Mouse (Mus musculus) embryonic facial prominence, embryonic 14.5 days (tissue): Measurements from ENCODE around the gene Clnk. TPM values are rescaled to one million over a fixed set of nuclear protein-coding genes. Genes with fewer than 3 reads are reported as not detected.
A peak's percentile ranks its signal among the peaks of the same experiment; 100 is the strongest.

Source experiments
- ATAC-seq: fragments of 200-750 bp; cut with Nextera tagmentation; 2 replicates; pipeline ENCODE4 v1.8.0; 2017; ENCODE audit warnings: low read depth, moderate number of reproducible peaks, moderate TSS enrichment
- DNase-seq: peaks from one replicate; pipeline ENCODE4 v3.0.0-alpha.2; 2015; ENCODE audit warnings: low spot score
- H3K27ac ChIP-seq: fragments of 300-500 bp; sonication (generic); replicated peaks from 2 replicates; pipeline ENCODE4 v1.5.1; 2014; ENCODE audit warnings: low read depth, mild to moderate bottlenecking, low read length, moderate library complexity
- H3K27me3 ChIP-seq: fragments of 300-500 bp; sonication (generic); replicated peaks from 2 replicates; pipeline ENCODE4 v1.6.1; 2014; ENCODE audit warnings: low read length; ENCODE audit not compliant: control insufficient read depth, insufficient read depth
- H3K36me3 ChIP-seq: fragments of 300-500 bp; sonication (generic); 2 replicates; pipeline ENCODE4 v1.6.1; 2014; ENCODE audit warnings: low read length, mixed read lengths; ENCODE audit not compliant: control insufficient read depth, insufficient read depth
- H3K4me1 ChIP-seq: fragments of 300-500 bp; sonication (generic); 2 replicates; pipeline ENCODE4 v1.6.1; 2014; ENCODE audit warnings: antibody characterized with exemption, low read length; ENCODE audit not compliant: control insufficient read depth, insufficient read depth
- H3K4me2 ChIP-seq: fragments of 300-500 bp; sonication (generic); 2 replicates; pipeline ENCODE4 v1.6.1; 2014; ENCODE audit warnings: low read depth, mild to moderate bottlenecking, low read length, moderate library complexity, mixed read lengths
- H3K4me3 ChIP-seq: fragments of 300-500 bp; sonication (generic); 2 replicates; pipeline ENCODE4 v1.5.1; 2014; ENCODE audit warnings: low read depth, mild to moderate bottlenecking, low read length
- H3K9ac ChIP-seq: fragments of 300-500 bp; sonication (generic); 2 replicates; pipeline ENCODE4 v1.6.1; 2014; ENCODE audit warnings: low read depth, mild to moderate bottlenecking, low read length, moderate library complexity, mixed read lengths
- H3K9me3 ChIP-seq: fragments of 300-500 bp; sonication (generic); 2 replicates; pipeline ENCODE4 v1.6.1; 2016; ENCODE audit warnings: low read length; ENCODE audit not compliant: control insufficient read depth
- WGBS: fragments of 180-500 bp; shearing (Covaris S2); extraction: QIAGEN DNeasy Blood & Tissue Kit; methylation state at CpG from one replicate; pipeline ENCODE4 v1.1.7; 2014; 5-methylcytosine and 5-hydroxymethylcytosine counted together
- polyA plus RNA-seq: library from polyadenylated mRNA; unstranded; fragments of >200 nt; fragmentation: Nextera tagmentation; extraction: Ambion mirVana; gene quantifications from 2 replicates; pipeline ENCODE4 v1.2.1, GENCODE M21; 2014

The Clnk gene
- polyA plus RNA-seq, 1 experiment from 2014 or later, result 0.17 TPM

DNA sequence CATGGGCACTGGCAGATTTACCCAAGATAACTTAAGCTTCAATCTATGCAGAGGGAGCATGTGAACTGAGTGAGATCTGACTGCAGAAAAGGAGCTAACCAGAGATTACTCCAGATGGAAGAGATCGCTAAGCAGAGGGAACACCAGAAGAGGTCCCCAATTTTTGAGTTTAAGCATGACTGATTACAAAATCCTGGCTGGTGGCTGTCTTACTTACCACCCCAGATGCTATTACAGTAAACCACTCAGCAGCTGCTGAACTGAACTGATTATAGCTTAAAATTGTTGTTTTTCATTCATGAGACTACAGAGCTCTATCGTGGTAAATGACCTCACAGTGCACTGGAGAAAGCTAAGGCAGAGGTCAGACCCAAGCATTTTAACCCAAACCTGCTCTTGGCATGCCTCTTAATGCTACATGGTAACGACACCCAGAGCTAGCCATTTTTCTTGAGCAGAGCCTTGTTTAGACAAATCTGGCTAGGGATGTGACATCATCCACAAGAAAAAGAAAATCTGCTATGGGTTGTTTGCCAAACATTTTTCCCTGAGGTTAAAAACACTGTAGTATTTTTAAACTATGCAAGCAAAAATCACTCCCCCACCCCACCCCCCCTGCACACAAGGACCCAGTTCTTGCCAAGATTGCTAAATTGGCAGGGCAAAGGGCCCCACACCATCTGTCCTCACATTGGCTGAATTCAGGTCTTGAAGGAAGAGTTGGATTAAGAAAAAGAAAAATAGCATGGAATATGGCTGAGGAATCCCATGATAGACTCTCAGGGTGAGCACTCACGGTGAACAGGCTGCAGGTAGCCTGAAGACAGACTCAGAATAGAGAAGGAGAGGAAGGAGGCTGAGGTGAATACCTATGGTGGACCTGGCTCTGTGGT is 5.4 kb upstream of the Clnk start:
- Histone ChIP-seq H3K4me1 (peaks cover 10% of the 10 kb centered on the region), H3K36me3 (no peaks in the 10 kb centered on the region), H3K27me3 (no peaks in the 10 kb centered on the region), H3K9ac (no peak overlapping the region), H3K27ac (peak overlapping the region; percentile 46), H3K9me3 (no peaks in the 10 kb centered on the region), H3K4me3 (no peak overlapping the region), H3K4me2 (no peak overlapping the region)
- peak; percentile 83 for DNase-seq
- ATAC-seq, result peak; percentile 73
- WGBS, result 24% methylated on average over 4 of the region's 4 CpGs

DNA sequence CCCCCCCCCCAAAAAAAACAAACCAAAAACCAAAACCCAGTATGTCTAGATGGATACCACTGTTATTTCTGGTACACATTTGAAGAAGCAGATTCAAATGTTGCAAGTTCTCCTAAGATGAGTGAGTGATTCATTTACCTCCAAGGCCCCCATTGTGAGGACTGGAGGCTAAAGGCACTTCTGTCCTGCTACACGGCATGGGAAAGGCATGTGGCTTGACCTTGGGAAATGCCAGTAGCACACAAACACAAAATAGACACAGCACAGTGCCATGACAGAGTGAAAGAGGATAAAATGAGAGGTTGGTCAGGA is 4.8 kb upstream of the Clnk start:
- peaks cover 10% of the 10 kb centered on the region for H3K4me1 ChIP-seq
- no peak overlapping the region for H3K9ac ChIP-seq
- 56% methylated on average over 1 of the region's 1 CpGs for WGBS
- no peak for ATAC-seq
- H3K4me3 ChIP-seq, result no peak overlapping the region
- 0 out of 2 replicates have a peak overlapping the region, but pooled peaks have one; percentile 44 for H3K27ac ChIP-seq
- no peak for DNase-seq
- H3K36me3 ChIP-seq, result no peaks in the 10 kb centered on the region
- no peak overlapping the region for H3K4me2 ChIP-seq
- no peaks in the 10 kb centered on the region for H3K9me3 ChIP-seq
- H3K27me3 ChIP-seq, result no peaks in the 10 kb centered on the region

DNA sequence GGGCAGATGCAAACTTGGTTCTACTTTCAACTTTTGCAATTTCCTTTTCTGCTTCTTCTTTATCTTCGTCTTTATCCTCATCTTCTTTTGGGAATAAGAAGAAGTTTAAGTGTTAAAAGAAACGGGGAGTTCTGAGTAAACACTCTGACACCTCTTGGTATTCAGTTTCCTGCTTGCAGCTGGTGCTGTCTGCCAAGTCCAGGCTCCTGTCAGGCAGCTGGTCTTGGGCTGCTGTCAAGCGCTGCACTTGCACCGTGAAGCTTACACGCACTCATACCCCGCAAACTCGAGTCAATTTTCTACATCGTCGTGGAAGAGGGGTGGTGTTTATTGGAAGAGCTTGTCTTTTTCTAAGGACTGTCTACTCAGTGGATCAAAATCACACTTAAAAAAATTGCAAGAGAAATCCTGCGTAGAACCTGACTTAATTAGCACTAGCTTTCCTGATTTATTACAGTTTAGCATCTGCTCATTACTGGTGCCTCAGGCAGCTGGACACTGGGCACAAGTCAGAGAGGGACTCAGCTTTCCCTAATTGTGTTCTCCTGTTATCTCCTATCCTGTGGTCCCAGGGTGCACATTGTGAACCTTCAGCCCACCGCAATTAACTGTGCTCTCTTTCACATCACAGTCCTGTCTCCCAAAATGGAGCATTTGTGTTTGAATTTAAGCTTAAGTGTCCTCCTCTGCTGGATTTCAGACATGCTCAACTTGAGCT is 3.5 kb upstream of the Clnk start:
- Histone ChIP-seq H3K27ac (no peak overlapping the region), H3K4me1 (peaks cover 10% of the 10 kb centered on the region), H3K4me2 (no peak overlapping the region; the same call in 1 of the 2 replicates), H3K4me3 (no peak overlapping the region), H3K9me3 (no peaks in the 10 kb centered on the region), H3K36me3 (no peaks in the 10 kb centered on the region), H3K27me3 (no peaks in the 10 kb centered on the region), H3K9ac (no peak overlapping the region)
- ATAC-seq (peak; percentile 59; the same call in 1 of the 2 replicates), DNase-seq (peak; percentile 75)
- WGBS, result 44% methylated on average over 11 of the region's 11 CpGs

DNA sequence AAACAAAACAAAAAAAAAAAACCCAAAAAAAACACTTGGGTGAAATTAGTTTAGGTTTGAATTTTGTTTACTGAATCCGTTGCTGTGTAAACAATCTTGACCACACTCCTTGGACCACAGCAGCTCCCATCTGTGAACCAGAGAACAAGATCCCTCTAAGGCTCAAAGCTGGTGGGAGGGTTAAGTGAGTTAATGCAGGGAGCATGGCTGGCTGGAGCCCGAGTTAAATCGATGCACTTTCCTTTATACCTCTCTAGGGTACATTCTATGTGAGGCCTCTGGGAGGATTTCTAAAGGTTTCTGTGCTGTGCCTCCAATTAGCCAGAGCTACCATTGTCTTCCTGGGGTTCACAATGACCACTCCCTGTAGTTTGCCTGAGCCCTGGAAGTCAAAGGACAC is 1.2 kb downstream of the Clnk start:
- ATAC-seq (no peak), DNase-seq (no peak)
- Histone ChIP-seq H3K27me3 (no peaks in the 10 kb centered on the region), H3K9ac (no peak overlapping the region), H3K36me3 (no peaks in the 10 kb centered on the region), H3K4me2 (no peak overlapping the region), H3K27ac (no peak overlapping the region), H3K9me3 (no peaks in the 10 kb centered on the region), H3K4me1 (no peaks in the 10 kb centered on the region), H3K4me3 (no peak overlapping the region)
- WGBS, result 32% methylated on average over 3 of the region's 3 CpGs

DNA sequence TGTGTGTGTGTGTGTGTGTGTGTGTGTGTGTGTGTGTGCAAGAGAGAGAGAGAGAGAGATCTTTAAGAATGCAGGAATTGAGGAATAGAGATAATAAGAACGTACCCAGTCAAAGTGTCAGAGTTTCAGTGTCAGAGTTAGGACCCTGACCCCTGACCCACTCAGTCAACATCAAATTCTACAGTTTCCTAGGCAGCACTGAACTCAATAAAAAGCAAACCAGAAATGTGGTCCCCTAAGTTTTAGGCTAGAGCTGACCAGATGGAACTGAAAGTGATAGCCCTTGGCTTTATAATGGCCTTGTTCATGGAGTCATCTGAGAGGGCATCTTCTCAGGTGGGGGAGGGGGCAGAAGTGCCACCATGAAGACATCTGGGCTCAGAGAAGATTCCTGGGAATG is 1.7 kb downstream of the Clnk start:
- ATAC-seq, result no peak
- WGBS, result 20% methylated on average over 1 of the region's 1 CpGs
- no peak for DNase-seq
- no peaks in the 10 kb centered on the region for H3K27me3 ChIP-seq
- H3K4me3 ChIP-seq, result no peak overlapping the region
- no peak overlapping the region for H3K4me2 ChIP-seq
- H3K27ac ChIP-seq, result no peak overlapping the region
- no peaks in the 10 kb centered on the region for H3K9me3 ChIP-seq
- no peaks in the 10 kb centered on the region for H3K4me1 ChIP-seq
- H3K9ac ChIP-seq, result no peak overlapping the region
- no peaks in the 10 kb centered on the region for H3K36me3 ChIP-seq

GRCm38 (mm10) chr5:38872906-38873305 is 3.7 kb downstream of the Clnk start:
- Histone ChIP-seq H3K9me3 (no peaks in the 10 kb centered on the region), H3K27me3 (no peaks in the 10 kb centered on the region), H3K36me3 (no peaks in the 10 kb centered on the region), H3K27ac (no peak overlapping the region), H3K4me3 (no peak overlapping the region), H3K4me2 (no peak overlapping the region), H3K4me1 (no peaks in the 10 kb centered on the region), H3K9ac (no peak overlapping the region)
- 92% methylated on average over 3 of the region's 3 CpGs for WGBS
- ATAC-seq (no peak), DNase-seq (no peak)

DNA sequence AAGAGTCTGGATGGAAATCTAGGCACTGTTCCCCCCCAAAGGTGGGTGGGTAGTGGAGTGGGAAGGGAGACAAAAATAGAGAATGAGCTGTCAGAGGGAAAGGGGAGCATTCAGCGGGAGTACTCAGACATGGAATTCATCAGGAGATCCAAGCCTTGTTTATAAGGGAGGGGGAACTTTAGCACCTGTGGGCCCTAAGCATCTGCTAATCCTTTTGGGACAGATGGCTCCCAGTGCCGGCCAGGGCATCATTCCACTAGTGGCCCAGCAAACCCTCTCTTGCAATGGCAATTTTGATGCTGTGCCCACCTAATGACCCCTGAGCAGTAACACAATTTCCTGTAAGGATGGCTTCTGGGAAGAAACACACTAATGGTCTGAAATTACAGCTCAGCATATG is 5.0 kb downstream of the Clnk start:
- no peak overlapping the region for H3K4me3 ChIP-seq

DNA sequence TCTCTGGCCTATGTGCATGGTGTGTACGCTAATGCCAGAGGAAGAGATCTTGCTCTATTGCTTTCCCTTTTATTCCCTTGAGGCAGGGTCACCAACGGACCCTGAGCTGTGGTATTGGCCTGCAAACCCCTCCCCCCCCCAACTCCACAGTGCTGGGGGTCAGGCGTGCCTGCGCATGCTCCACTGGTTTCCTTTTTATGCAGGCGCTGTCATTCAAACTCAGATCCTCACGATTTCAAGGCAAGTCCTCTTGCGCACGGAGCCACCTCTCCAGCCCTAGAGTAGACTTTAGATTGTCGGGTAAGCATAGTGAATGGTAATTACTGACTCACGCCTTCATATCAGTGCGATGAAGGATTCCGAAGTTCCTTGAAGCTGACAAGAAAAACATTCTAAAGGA is 6.1 kb downstream of the Clnk start:
- Histone ChIP-seq H3K27ac (no peak overlapping the region), H3K36me3 (no peaks in the 10 kb centered on the region), H3K4me1 (no peaks in the 10 kb centered on the region), H3K4me3 (no peak overlapping the region), H3K27me3 (no peaks in the 10 kb centered on the region), H3K4me2 (no peak overlapping the region), H3K9ac (no peak overlapping the region), H3K9me3 (no peaks in the 10 kb centered on the region)
- 69% methylated on average over 12 of the region's 12 CpGs for WGBS
- DNase-seq, result no peak
- ATAC-seq, result no peak

More for the DNA sequence above, 5.0 kb downstream of the Clnk start:
- Histone ChIP-seq H3K4me2 (no peak overlapping the region), H3K9me3 (no peaks in the 10 kb centered on the region), H3K4me1 (no peaks in the 10 kb centered on the region), H3K9ac (no peak overlapping the region), H3K27ac (no peak overlapping the region), H3K36me3 (no peaks in the 10 kb centered on the region), H3K27me3 (no peaks in the 10 kb centered on the region)
- WGBS, result 50% methylated on average over 2 of the region's 2 CpGs
- DNase-seq, result no peak
- no peak for ATAC-seq
